Mouse (Mus musculus): ENCODE results near the gene Mrps27. TPM values are rescaled to one million over a fixed set of nuclear protein-coding genes. Genes with fewer than 3 reads are reported as not detected.
A peak's percentile ranks its signal among the peaks of the same experiment; 100 is the strongest.

The Mrps27 gene
- polyA plus RNA-seq, 1 experiment from 2014 or later, result 63.4 TPM

GRCm38 (mm10) chr13:99371285-99371684, 26.7 kb downstream of the Mrps27 start:
- no peak for ATAC-seq (replicated peaks; ENCODE audit: low FRiP score)
- Histone ChIP-seq H3K27ac (ENCODE audit: low read depth, low read length) (no peak overlapping the region), H3K9me3 (ENCODE audit: control insufficient read depth, low read length) (no peaks in the 10 kb centered on the region), H3K36me3 (ENCODE audit: control insufficient read depth, insufficient read depth, low read length) (no peaks in the 10 kb centered on the region), H3K4me1 (replicated peaks; ENCODE audit: control insufficient read depth, insufficient read depth, low read length) (no peaks in the 10 kb centered on the region; the same call in 1 of the 2 replicates), H3K4me3 (ENCODE audit: low read depth, low read length) (no peak overlapping the region), H3K9ac (ENCODE audit: low read length) (no peak overlapping the region), H3K27me3 (ENCODE audit: control insufficient read depth, insufficient read depth, low read length) (no peaks in the 10 kb centered on the region), H3K4me2 (ENCODE audit: low read depth, low read length, severe bottlenecking) (no peak overlapping the region)
- WGBS, result 94% methylated on average over 5 of the region's 5 CpGs
- no peak for DNase-seq (ENCODE audit: low spot score)

DNA sequence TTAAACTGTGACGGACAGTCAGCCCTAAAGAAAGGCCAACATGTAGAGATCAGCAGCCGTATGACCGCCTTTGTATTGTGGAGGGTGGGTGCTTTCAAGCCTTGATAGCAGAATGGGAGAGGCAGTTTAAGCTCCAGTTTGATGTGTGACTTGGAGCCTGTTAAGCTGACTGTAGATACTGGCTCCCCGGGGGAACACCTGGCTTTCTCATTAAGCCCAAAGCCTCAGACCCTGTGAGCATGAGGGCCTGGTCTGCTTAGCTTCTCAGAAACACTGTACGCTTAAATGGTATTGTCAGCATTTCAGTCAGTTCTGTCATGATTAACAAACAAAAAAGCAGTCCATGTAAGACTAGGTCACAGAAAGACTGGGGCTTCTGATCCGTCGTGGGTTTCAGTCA, 29.1 kb downstream of the Mrps27 start:
- ATAC-seq (replicated peaks; ENCODE audit: low FRiP score), result no peak
- no peaks in the 10 kb centered on the region for H3K36me3 ChIP-seq (ENCODE audit: control insufficient read depth, insufficient read depth, low read length)
- no peak overlapping the region for H3K9ac ChIP-seq (ENCODE audit: low read length)
- no peak for DNase-seq (ENCODE audit: low spot score)
- H3K27me3 ChIP-seq (ENCODE audit: control insufficient read depth, insufficient read depth, low read length), result no peaks in the 10 kb centered on the region
- WGBS, result 83% methylated on average over 7 of the region's 7 CpGs
- no peak overlapping the region for H3K27ac ChIP-seq (ENCODE audit: low read depth, low read length)
- no peaks in the 10 kb centered on the region; the same call in 1 of the 2 replicates for H3K4me1 ChIP-seq (replicated peaks; ENCODE audit: control insufficient read depth, insufficient read depth, low read length)
- H3K4me2 ChIP-seq (ENCODE audit: low read depth, low read length, severe bottlenecking), result no peak overlapping the region
- no peak overlapping the region for H3K4me3 ChIP-seq (ENCODE audit: low read depth, low read length)
- H3K9me3 ChIP-seq (ENCODE audit: control insufficient read depth, low read length), result no peaks in the 10 kb centered on the region

- no peaks in the 10 kb centered on the region; the same call in 1 of the 2 replicates for H3K4me1 ChIP-seq (replicated peaks; ENCODE audit: control insufficient read depth, insufficient read depth, low read length)
- H3K27me3 ChIP-seq (ENCODE audit: control insufficient read depth, insufficient read depth, low read length), result no peaks in the 10 kb centered on the region
- H3K27ac ChIP-seq (ENCODE audit: low read depth, low read length), result no peak overlapping the region
- DNase-seq (ENCODE audit: low spot score) (no peak), ATAC-seq (replicated peaks; ENCODE audit: low FRiP score) (no peak)
- 79% methylated on average over 4 of the region's 4 CpGs for WGBS
- no peak overlapping the region for H3K9ac ChIP-seq (ENCODE audit: low read length)
- H3K4me3 ChIP-seq (ENCODE audit: low read depth, low read length), result no peak overlapping the region
- no peaks in the 10 kb centered on the region for H3K9me3 ChIP-seq (ENCODE audit: control insufficient read depth, low read length)
- no peaks in the 10 kb centered on the region for H3K36me3 ChIP-seq (ENCODE audit: control insufficient read depth, insufficient read depth, low read length)
- H3K4me2 ChIP-seq (ENCODE audit: low read depth, low read length, severe bottlenecking), result no peak overlapping the region
These were observed 29.6 kb downstream of the Mrps27 start for GRCm38 (mm10) chr13:99374191-99374590.

DNA sequence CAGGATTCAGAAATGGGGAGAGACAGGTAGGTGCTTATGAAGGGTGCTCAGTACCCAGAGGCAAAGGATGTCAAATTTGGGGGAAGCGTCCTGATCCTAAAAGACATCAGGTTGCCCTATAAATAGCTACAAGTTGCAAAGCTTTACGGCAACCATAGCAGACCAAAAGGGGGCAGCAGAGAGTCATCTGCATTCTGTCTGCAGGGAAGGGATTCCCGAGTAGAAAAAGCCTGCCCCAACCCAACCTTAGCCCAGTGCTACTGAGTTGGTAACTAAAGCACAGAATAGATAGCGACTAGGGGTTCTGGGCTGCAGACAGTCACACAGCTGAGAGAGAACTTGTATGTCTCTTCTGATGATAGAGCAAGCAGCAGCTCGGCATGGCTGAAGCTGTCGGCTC, 31.0 kb downstream of the Mrps27 start:
- Histone ChIP-seq H3K4me1 (replicated peaks; ENCODE audit: control insufficient read depth, insufficient read depth, low read length) (no peaks in the 10 kb centered on the region; the same call in 1 of the 2 replicates), H3K4me2 (ENCODE audit: low read depth, low read length, severe bottlenecking) (no peak overlapping the region), H3K36me3 (ENCODE audit: control insufficient read depth, insufficient read depth, low read length) (no peaks in the 10 kb centered on the region), H3K4me3 (ENCODE audit: low read depth, low read length) (no peak overlapping the region), H3K27me3 (ENCODE audit: control insufficient read depth, insufficient read depth, low read length) (no peaks in the 10 kb centered on the region), H3K9me3 (ENCODE audit: control insufficient read depth, low read length) (no peaks in the 10 kb centered on the region), H3K9ac (ENCODE audit: low read length) (no peak overlapping the region), H3K27ac (ENCODE audit: low read depth, low read length) (no peak overlapping the region)
- WGBS, result 42% methylated on average over 6 of the region's 6 CpGs
- DNase-seq (ENCODE audit: low spot score) (peak; percentile 88), ATAC-seq (replicated peaks; ENCODE audit: low FRiP score) (peak; percentile 51; the same call in 1 of the 2 replicates)

GRCm38 (mm10) chr13:99377055-99377454, 32.5 kb downstream of the Mrps27 start:
- Histone ChIP-seq H3K27ac (ENCODE audit: low read depth, low read length) (no peak overlapping the region), H3K9me3 (ENCODE audit: control insufficient read depth, low read length) (no peaks in the 10 kb centered on the region), H3K27me3 (ENCODE audit: control insufficient read depth, insufficient read depth, low read length) (no peaks in the 10 kb centered on the region), H3K9ac (ENCODE audit: low read length) (no peak overlapping the region), H3K36me3 (ENCODE audit: control insufficient read depth, insufficient read depth, low read length) (no peaks in the 10 kb centered on the region), H3K4me2 (ENCODE audit: low read depth, low read length, severe bottlenecking) (no peak overlapping the region), H3K4me1 (replicated peaks; ENCODE audit: control insufficient read depth, insufficient read depth, low read length) (no peaks in the 10 kb centered on the region; the same call in 1 of the 2 replicates), H3K4me3 (ENCODE audit: low read depth, low read length) (no peak overlapping the region)
- WGBS, result 91% methylated on average over 6 of the region's 6 CpGs
- ATAC-seq (replicated peaks; ENCODE audit: low FRiP score) (no peak), DNase-seq (ENCODE audit: low spot score) (no peak)

DNA sequence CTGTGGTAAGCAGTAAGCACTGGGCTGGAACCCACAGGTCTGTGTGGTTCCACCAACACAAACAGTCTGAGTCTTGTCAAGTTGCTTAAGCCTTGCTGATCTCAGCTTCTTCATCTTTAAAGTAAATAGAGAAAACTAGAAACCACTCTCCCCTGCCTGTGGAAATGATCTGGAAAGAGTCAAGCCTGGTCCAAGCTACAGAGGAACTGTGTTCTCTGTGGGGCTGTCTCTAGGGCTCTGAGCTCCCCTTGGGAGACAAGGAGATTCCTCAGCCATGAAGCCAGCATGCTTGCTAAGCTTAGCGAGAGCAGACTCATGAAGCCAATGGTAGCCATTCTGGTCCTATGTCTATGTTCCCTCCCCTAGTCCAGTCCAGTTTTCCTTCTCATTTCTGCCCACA, 33.6 kb downstream of the Mrps27 start:
- Histone ChIP-seq H3K27me3 (ENCODE audit: control insufficient read depth, insufficient read depth, low read length) (no peaks in the 10 kb centered on the region), H3K4me1 (replicated peaks; ENCODE audit: control insufficient read depth, insufficient read depth, low read length) (no peaks in the 10 kb centered on the region; the same call in 1 of the 2 replicates), H3K9ac (ENCODE audit: low read length) (no peak overlapping the region), H3K36me3 (ENCODE audit: control insufficient read depth, insufficient read depth, low read length) (no peaks in the 10 kb centered on the region), H3K27ac (ENCODE audit: low read depth, low read length) (no peak overlapping the region), H3K9me3 (ENCODE audit: control insufficient read depth, low read length) (no peaks in the 10 kb centered on the region), H3K4me3 (ENCODE audit: low read depth, low read length) (no peak overlapping the region), H3K4me2 (ENCODE audit: low read depth, low read length, severe bottlenecking) (no peak overlapping the region)
- WGBS, result 91% methylated on average over 1 of the region's 1 CpGs
- ATAC-seq (replicated peaks; ENCODE audit: low FRiP score) (no peak), DNase-seq (ENCODE audit: low spot score) (no peak)

DNA sequence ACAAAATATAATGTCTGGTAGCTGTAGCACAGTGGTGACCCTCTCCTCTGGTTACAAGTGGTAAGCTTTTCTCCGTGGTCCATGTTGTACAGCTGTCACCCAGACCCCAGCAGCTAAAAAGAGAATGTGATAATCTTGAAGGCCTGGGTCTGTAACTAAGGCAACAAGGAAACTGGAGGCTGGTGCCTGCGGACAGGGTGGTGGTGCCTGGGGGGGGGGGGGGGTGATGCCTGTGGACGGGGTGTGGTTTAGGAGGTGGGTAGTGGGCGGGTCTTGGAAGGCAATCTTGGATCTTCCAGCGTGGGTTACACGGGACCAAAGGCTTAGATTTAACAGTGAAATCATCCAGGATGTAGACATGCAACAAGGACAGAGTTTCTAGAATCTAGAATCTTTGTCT, 37.8 kb downstream of the Mrps27 start:
- no peaks in the 10 kb centered on the region for H3K36me3 ChIP-seq (ENCODE audit: control insufficient read depth, insufficient read depth, low read length)
- H3K9ac ChIP-seq (ENCODE audit: low read length), result no peak overlapping the region
- no peak overlapping the region for H3K4me3 ChIP-seq (ENCODE audit: low read depth, low read length)
- H3K27ac ChIP-seq (ENCODE audit: low read depth, low read length), result no peak overlapping the region
- ATAC-seq (replicated peaks; ENCODE audit: low FRiP score), result no peak
- H3K27me3 ChIP-seq (ENCODE audit: control insufficient read depth, insufficient read depth, low read length), result no peaks in the 10 kb centered on the region
- WGBS, result 64% methylated on average over 6 of the region's 6 CpGs
- no peaks in the 10 kb centered on the region for H3K4me1 ChIP-seq (replicated peaks; ENCODE audit: control insufficient read depth, insufficient read depth, low read length)
- H3K9me3 ChIP-seq (ENCODE audit: control insufficient read depth, low read length), result no peaks in the 10 kb centered on the region
- H3K4me2 ChIP-seq (ENCODE audit: low read depth, low read length, severe bottlenecking), result no peak overlapping the region
- no peak for DNase-seq (ENCODE audit: low spot score)

DNA sequence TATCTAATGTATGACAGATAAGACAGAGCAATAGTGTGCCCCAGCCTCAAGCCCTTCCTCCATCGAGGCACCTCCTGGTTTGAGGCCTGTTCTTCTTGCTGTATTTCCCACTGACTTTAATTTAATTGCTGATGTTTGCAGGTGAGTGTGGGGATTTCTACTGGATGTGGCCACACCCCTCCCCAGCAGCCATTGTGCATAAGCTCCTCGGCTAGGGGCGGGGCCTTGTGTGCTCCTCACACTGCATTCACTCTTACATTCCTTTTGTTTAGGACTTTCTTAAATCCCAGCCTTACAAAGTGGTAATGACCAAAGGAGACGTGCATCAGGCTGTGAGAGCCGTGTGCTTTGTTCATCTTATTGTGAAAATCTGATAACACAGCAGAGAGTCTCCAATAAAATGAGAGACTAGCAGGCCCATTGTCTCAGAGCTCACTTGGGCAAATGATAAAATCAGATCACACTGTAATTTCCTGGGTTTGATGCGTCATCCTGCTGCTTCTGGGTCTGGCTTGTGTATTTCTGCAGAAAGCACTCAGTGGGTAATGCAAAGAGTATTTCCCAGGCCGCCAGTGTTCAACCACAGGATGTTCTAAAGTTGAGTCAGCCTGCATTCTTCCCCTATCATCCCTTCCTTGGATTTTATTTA, 40.1 kb downstream of the Mrps27 start:
- Histone ChIP-seq H3K4me1 (replicated peaks; ENCODE audit: control insufficient read depth, insufficient read depth, low read length) (no peaks in the 10 kb centered on the region), H3K9ac (ENCODE audit: low read length) (no peak overlapping the region), H3K9me3 (ENCODE audit: control insufficient read depth, low read length) (no peaks in the 10 kb centered on the region), H3K4me3 (ENCODE audit: low read depth, low read length) (no peak overlapping the region), H3K4me2 (ENCODE audit: low read depth, low read length, severe bottlenecking) (no peak overlapping the region), H3K27me3 (ENCODE audit: control insufficient read depth, insufficient read depth, low read length) (no peaks in the 10 kb centered on the region), H3K36me3 (ENCODE audit: control insufficient read depth, insufficient read depth, low read length) (no peaks in the 10 kb centered on the region), H3K27ac (ENCODE audit: low read depth, low read length) (no peak overlapping the region)
- no peak for DNase-seq (ENCODE audit: low spot score)
- 39% methylated on average over 7 of the region's 7 CpGs for WGBS
- ATAC-seq (replicated peaks; ENCODE audit: low FRiP score), result no peak

DNA sequence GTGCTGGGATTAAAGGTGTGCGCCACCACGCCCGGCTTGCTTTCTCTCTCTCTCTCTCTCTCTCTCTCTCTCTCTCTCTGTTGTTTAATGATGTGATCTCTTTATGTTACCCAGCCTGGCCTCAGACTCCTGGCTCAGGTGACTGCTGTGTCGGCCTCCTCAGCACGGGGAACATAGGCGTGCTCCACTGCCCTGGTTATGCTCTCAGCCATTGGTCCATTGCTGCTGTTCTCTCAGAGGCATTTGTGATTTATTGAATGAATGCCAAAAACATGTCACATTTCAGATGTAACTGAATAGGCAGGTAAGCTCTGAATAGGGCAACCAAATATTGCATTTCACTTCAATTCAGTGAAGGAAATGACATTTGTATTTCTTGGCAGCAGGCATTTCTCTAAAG, 41.3 kb downstream of the Mrps27 start:
- H3K27me3 ChIP-seq (ENCODE audit: control insufficient read depth, insufficient read depth, low read length), result no peaks in the 10 kb centered on the region
- ATAC-seq (replicated peaks; ENCODE audit: low FRiP score) (no peak), DNase-seq (ENCODE audit: low spot score) (no peak)
- no peak overlapping the region for H3K4me3 ChIP-seq (ENCODE audit: low read depth, low read length)
- no peaks in the 10 kb centered on the region for H3K9me3 ChIP-seq (ENCODE audit: control insufficient read depth, low read length)
- H3K9ac ChIP-seq (ENCODE audit: low read length), result no peak overlapping the region
- 94% methylated on average over 6 of the region's 6 CpGs for WGBS
- H3K27ac ChIP-seq (ENCODE audit: low read depth, low read length), result no peak overlapping the region
- no peaks in the 10 kb centered on the region for H3K36me3 ChIP-seq (ENCODE audit: control insufficient read depth, insufficient read depth, low read length)
- H3K4me1 ChIP-seq (replicated peaks; ENCODE audit: control insufficient read depth, insufficient read depth, low read length), result no peaks in the 10 kb centered on the region
- no peak overlapping the region for H3K4me2 ChIP-seq (ENCODE audit: low read depth, low read length, severe bottlenecking)

Data from forebrain, embryonic 11.5 days (tissue).